Mouse (Mus musculus) forebrain, postnatal 0 days (tissue): ENCODE results near the gene Gpr26. TPM values are rescaled to one million over a fixed set of nuclear protein-coding genes. Genes with fewer than 3 reads are reported as not detected.

Source experiments
- ATAC-seq: fragments of 200-750 bp; cut with Nextera tagmentation; 2 replicates; pipeline ENCODE4 v1.8.0; 2017; ENCODE audit warnings: mild to moderate bottlenecking, moderate library complexity
- DNase-seq: peaks from one replicate; pipeline ENCODE4 v3.0.0-alpha.2; 2015
- H3K27ac ChIP-seq: fragments of 300-500 bp; sonication (generic); 2 replicates; pipeline ENCODE4 v1.5.1; 2014; ENCODE audit warnings: low read depth, mild to moderate bottlenecking, antibody characterized with exemption, low read length, moderate library complexity, mixed read lengths
- H3K27me3 ChIP-seq: fragments of 300-500 bp; sonication (generic); 2 replicates; pipeline ENCODE4 v1.6.1; 2014; ENCODE audit warnings: mild to moderate bottlenecking, low read length, mixed read lengths; ENCODE audit not compliant: insufficient read depth
- H3K36me3 ChIP-seq: fragments of 300-500 bp; sonication (generic); 2 replicates; pipeline ENCODE4 v1.6.1; 2014; ENCODE audit warnings: mild to moderate bottlenecking, moderate library complexity; ENCODE audit not compliant: insufficient read depth
- H3K4me1 ChIP-seq: fragments of 300-500 bp; sonication (generic); 2 replicates; pipeline ENCODE4 v1.6.1; 2014; ENCODE audit warnings: antibody characterized with exemption; ENCODE audit not compliant: insufficient read depth
- H3K4me2 ChIP-seq: fragments of 300-500 bp; sonication (generic); 2 replicates; pipeline ENCODE4 v1.6.1; 2014; ENCODE audit warnings: low read depth, mild to moderate bottlenecking, moderate library complexity
- H3K4me3 ChIP-seq: fragments of 300-500 bp; sonication (generic); 2 replicates; pipeline ENCODE4 v1.5.1; 2014; ENCODE audit warnings: low read depth, low read length, mixed read lengths
- H3K9ac ChIP-seq: fragments of 300-500 bp; sonication (generic); 2 replicates; pipeline ENCODE4 v1.6.1; 2014; ENCODE audit warnings: mild to moderate bottlenecking
- H3K9me3 ChIP-seq: fragments of 300-500 bp; sonication (generic); 2 replicates; pipeline ENCODE4 v1.6.1; 2016; ENCODE audit warnings: low read length
- CTCF ChIP-seq: sonication (generic); IDR thresholded peaks from 2 replicates; pipeline ENCODE4 v1.5.1; 2016; ENCODE audit warnings: antibody characterized with exemption, control low read depth, low read depth
- WGBS: fragments of 180-500 bp; shearing (Covaris S2); extraction: QIAGEN DNeasy Blood & Tissue Kit; methylation state at CpG from one replicate; pipeline ENCODE4 v1.1.7; 2014; 5-methylcytosine and 5-hydroxymethylcytosine counted together
- polyA plus RNA-seq: library from polyadenylated mRNA; unstranded; fragments of >200 nt; fragmentation: Nextera tagmentation; extraction: Ambion mirVana; gene quantifications from 2 replicates; pipeline ENCODE4 v1.2.1, GENCODE M21; 2015
- total RNA-seq: library from RNA; depleted of rRNA; stranded (reverse); fragments of >200 nt; gene quantifications from 2 replicates; pipeline ENCODE4 v1.2.3, GENCODE M21; 2014

Gene Gpr26
- total and polyA plus RNA-seq, 2 experiments from 2014 or later = 3.2 to 27.1 TPM

DNA sequence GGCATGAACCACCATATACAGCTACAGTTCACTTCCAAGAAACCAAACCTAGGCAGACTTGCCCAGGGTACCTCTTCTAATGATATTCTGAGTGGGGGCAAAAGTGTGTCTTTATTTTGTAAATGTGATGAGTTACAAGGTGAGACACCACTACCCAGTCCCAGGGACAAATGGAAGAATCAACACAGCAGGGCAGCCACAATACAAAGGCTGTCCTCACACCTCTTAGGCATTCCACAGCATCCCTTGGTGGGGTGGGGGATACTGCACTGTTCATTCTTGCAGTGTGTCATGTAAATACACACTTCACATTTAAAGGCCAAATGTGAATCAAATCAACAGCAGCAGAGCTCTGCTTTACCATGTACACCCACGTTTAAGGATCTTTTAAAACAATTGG, 26.0 kb downstream of the Gpr26 start:
- no peaks in the 10 kb centered on the region for H3K4me1 ChIP-seq
- no peak overlapping the region for H3K4me3 ChIP-seq
- H3K27ac ChIP-seq = no peak overlapping the region
- 43% methylated on average over 1 of the region's 1 CpGs for WGBS
- H3K9me3 ChIP-seq = no peaks in the 10 kb centered on the region
- H3K27me3 ChIP-seq = no peaks in the 10 kb centered on the region
- DNase-seq (no peak), ATAC-seq (no peak)
- no peaks in the 10 kb centered on the region; the same call in 1 of the 2 replicates for H3K36me3 ChIP-seq
- no peak overlapping the region for H3K9ac ChIP-seq
- no peak for TF ChIP-seq CTCF
- H3K4me2 ChIP-seq = no peak overlapping the region

DNA sequence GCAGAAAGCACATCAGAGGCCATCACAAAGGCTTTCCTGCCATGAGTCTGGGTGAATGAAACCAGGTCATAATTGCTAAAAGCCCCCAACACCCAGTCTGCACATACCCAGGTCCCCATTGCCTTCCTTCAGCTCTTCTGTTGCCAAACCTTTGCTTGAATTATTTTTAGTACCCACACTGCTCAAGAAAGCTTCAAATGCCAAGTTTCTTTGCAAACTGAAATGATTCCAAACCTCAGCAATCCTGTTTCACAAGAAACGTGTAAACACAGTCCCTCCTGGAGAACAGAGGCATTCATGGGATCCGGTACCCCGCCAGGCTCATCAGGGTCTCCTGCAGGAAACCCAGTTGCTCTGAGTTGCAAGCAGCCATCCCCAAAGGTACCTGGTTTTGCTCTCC, 26.6 kb downstream of the Gpr26 start:
- Histone ChIP-seq H3K4me3 (no peak overlapping the region), H3K9me3 (no peaks in the 10 kb centered on the region), H3K27ac (0 out of 2 replicates have a peak overlapping the region, but pooled peaks have one; percentile 21), H3K27me3 (no peaks in the 10 kb centered on the region), H3K4me1 (no peaks in the 10 kb centered on the region), H3K36me3 (no peaks in the 10 kb centered on the region), H3K9ac (no peak overlapping the region), H3K4me2 (no peak overlapping the region)
- WGBS = 52% methylated on average over 3 of the region's 3 CpGs
- DNase-seq (no peak), ATAC-seq (no peak)
- no peak for TF ChIP-seq CTCF

DNA sequence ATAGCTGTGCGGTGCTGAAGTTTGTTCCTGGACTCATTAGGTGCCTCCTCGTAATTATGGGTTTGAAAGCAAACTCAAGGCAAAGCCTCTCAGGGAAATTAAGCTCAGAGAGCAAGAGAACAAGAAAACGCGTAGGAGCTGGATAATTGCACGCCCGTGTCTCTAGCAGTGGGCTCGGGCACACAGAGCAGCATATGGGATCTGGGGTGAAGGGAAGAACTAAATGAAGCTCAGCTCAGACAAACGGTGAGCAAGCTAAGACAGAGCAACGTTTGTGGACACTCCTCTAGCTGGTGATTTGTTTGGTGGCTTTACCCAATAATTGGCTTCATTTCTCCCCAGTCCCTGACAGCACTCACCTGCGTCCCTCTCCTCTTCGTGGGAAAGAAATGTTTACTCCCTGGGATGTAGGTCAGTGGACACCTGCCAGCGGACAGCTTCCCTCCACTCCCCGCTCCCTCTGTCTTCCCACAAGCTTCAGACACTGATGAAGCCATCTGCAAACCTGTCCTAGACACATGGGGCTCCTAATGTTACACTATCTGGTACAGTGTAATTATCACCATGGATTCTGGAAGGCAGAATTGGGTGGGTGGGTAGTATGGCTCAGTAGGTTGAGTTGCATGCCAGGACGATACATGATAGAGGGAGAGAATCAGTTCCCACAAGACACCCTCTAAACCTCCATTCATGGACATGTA, 39.9 kb downstream of the Gpr26 start:
- TF ChIP-seq CTCF = no peak
- H3K9me3 ChIP-seq = no peaks in the 10 kb centered on the region
- H3K36me3 ChIP-seq = no peaks in the 10 kb centered on the region
- no peak overlapping the region for H3K4me2 ChIP-seq
- no peak overlapping the region for H3K27ac ChIP-seq
- no peaks in the 10 kb centered on the region for H3K27me3 ChIP-seq
- H3K4me3 ChIP-seq = no peak overlapping the region
- DNase-seq = no peak
- H3K9ac ChIP-seq = no peak overlapping the region
- WGBS = 41% methylated on average over 14 of the region's 14 CpGs
- H3K4me1 ChIP-seq = no peaks in the 10 kb centered on the region
- no peak for ATAC-seq

DNA sequence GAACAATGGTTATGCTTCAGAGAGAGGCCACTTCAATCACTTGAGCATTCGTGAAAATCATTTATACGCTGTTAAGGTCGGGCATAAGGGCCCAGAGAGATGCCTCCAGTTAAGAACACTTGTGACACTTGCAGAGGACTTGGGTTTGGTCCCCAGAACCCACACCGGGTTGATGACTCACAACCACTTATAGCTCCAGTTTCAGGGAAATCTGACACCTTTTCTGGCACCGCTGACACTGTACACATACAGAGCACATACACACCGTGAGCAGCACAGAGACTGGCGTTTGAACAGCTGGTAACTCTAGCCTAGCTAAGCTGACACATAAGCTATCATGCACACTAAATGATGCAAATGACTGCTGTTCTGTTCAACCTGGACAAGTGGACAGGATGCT, 42.7 kb downstream of the Gpr26 start:
- peaks cover 4% of the 10 kb centered on the region; the same call in 1 of the 2 replicates for H3K4me1 ChIP-seq
- H3K4me2 ChIP-seq = no peak overlapping the region
- no peak overlapping the region for H3K9ac ChIP-seq
- no peak overlapping the region for H3K4me3 ChIP-seq
- no peak for TF ChIP-seq CTCF
- DNase-seq = no peak
- no peaks in the 10 kb centered on the region for H3K36me3 ChIP-seq
- WGBS = 85% methylated on average over 7 of the region's 7 CpGs
- no peaks in the 10 kb centered on the region for H3K27me3 ChIP-seq
- no peaks in the 10 kb centered on the region for H3K9me3 ChIP-seq
- ATAC-seq = no peak
- H3K27ac ChIP-seq = no peak overlapping the region

DNA sequence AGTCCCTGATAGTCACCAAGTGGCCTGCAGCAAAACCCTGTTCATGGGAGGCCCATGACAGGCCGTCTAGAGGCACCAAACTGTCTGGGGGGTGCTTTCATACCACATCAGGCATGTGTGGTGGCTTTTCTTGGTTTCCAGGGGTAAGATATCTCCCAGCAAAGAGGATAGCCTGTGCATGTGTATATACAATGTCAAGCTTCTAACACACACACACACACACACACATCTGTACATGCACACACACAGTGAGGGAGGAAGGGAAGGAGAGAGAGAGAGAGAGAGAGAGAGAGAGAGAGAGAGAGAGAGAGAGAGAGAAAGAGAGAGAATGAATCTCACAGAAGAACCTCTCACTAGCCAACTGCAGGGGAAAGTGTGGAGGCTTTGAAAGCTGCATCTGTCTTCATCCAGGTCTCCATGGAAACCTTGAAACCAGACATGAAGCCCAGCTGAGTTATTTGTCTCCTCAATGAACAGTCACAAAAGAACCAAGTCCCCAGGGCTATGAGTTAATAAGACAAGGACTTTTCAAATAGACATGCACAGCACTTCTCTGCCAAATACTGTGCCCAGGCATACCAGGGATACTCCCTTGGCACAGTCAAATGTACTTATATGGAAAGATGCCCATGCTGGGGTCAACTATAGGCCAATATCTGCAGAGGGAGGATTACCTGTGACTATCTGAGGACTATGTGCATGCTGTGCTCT, 46.9 kb downstream of the Gpr26 start:
- Histone ChIP-seq H3K4me3 (no peak overlapping the region), H3K27me3 (no peaks in the 10 kb centered on the region), H3K4me1 (peaks cover 4% of the 10 kb centered on the region; the same call in 1 of the 2 replicates), H3K9me3 (no peaks in the 10 kb centered on the region), H3K36me3 (no peaks in the 10 kb centered on the region), H3K4me2 (no peak overlapping the region), H3K27ac (no peak overlapping the region), H3K9ac (no peak overlapping the region)
- ATAC-seq (peak; percentile 79), DNase-seq (peak; percentile 61)
- no peak for TF ChIP-seq CTCF
- WGBS = 21% methylated on average over 1 of the region's 1 CpGs

DNA sequence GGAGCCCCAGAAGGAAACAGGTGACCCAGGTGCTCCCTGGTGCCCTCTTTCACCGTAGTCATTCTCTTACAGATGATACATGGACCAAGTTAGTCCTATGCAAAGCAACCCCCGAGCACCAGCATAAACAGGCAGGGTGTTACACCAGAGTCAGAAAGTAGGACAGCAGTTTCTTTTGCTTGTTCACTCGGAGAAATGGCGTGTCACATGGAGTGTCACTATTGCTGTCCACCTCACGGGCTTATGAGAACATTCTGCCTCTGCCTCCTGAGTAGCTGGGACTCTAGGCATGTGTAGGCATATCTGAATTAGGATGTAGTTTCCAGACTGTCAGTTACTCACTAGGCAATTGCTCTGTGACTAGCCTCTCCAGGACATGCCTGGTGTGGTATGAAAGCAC, 47.7 kb downstream of the Gpr26 start:
- no peak overlapping the region for H3K27ac ChIP-seq
- no peak overlapping the region for H3K4me2 ChIP-seq
- DNase-seq = no peak
- no peak for TF ChIP-seq CTCF
- no peak overlapping the region for H3K9ac ChIP-seq
- H3K27me3 ChIP-seq = no peaks in the 10 kb centered on the region
- ATAC-seq = no peak
- no peaks in the 10 kb centered on the region for H3K9me3 ChIP-seq
- WGBS = 86% methylated on average over 5 of the region's 5 CpGs
- H3K4me3 ChIP-seq = no peak overlapping the region
- peaks cover 4% of the 10 kb centered on the region; the same call in 1 of the 2 replicates for H3K4me1 ChIP-seq
- H3K36me3 ChIP-seq = no peaks in the 10 kb centered on the region

DNA sequence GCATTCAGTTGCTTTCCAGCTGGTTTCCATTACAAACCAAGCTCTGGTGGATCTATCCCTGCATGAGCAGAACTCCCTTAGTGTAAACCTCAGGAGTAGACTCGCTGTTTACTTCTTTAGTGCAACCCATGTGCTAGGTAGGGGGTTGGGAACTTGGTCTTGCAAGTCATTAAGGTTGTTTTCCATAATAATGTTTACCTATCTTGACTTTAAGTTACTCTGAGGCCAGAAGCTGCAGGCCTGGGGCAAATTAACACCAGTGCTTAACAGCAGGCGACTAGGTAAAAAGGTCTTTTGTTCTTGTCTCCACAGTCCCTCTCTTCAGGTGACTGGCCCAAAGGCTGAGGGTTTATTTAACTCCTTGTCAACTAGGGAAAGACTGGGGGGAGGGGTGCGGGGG, 48.9 kb downstream of the Gpr26 start:
- Histone ChIP-seq H3K9ac (no peak overlapping the region), H3K27me3 (no peaks in the 10 kb centered on the region), H3K27ac (no peak overlapping the region), H3K4me3 (no peak overlapping the region), H3K4me1 (peaks cover 4% of the 10 kb centered on the region; the same call in 1 of the 2 replicates), H3K36me3 (no peaks in the 10 kb centered on the region), H3K9me3 (no peaks in the 10 kb centered on the region), H3K4me2 (no peak overlapping the region)
- 14% methylated on average over 3 of the region's 3 CpGs for WGBS
- TF ChIP-seq CTCF = no peak
- no peak for ATAC-seq
- DNase-seq = no peak
